Mouse (Mus musculus) G1E (cell line): Measurements from ENCODE around the gene Nell2. TPM values are rescaled to one million over a fixed set of nuclear protein-coding genes. Genes with fewer than 3 reads are reported as not detected.

ENCODE experiments used
- ATAC-seq: 2 replicates; pipeline ENCODE4 v1.8.0; 2016; ENCODE audit warnings: mild to moderate bottlenecking; ENCODE audit not compliant: insufficient number of reproducible peaks, poor library complexity, low FRiP score, severe bottlenecking; ENCODE audit errors: extremely low read depth
- DNase-seq: peaks from one replicate; pipeline ENCODE4 v3.0.0; 2012; ENCODE audit warnings: low spot score
- H3K27me3 ChIP-seq: 2 replicates; pipeline ENCODE4 v1.6.1; 2012; ENCODE audit warnings: mild to moderate bottlenecking, low read length, inconsistent platforms; ENCODE audit not compliant: insufficient read depth
- H3K36me3 ChIP-seq: replicated peaks from 2 replicates; pipeline ENCODE3; 2012; ENCODE audit warnings: mild to moderate bottlenecking, inconsistent platforms
- H3K4me1 ChIP-seq: 2 replicates; pipeline ENCODE4 v1.6.1; 2012; ENCODE audit warnings: low read depth, low read length, inconsistent platforms, mixed read lengths; ENCODE audit not compliant: insufficient read depth
- H3K4me3 ChIP-seq: 2 replicates; pipeline ENCODE4 v1.5.1; 2012; ENCODE audit warnings: low read depth, mild to moderate bottlenecking, inconsistent platforms, low read length, moderate library complexity, mixed read lengths
- H3K9me3 ChIP-seq: replicated peaks from 2 replicates; pipeline ENCODE4 v1.6.1; 2012; ENCODE audit warnings: inconsistent platforms
- CTCF ChIP-seq: IDR thresholded peaks from 2 replicates; pipeline ENCODE4 v1.5.1; 2012; ENCODE audit warnings: low read depth, low read length, inconsistent platforms, mixed read lengths
- GATA1 ChIP-seq: IDR thresholded peaks from 2 replicates; pipeline ENCODE4 v1.6.1; 2012; ENCODE audit warnings: borderline replicate concordance, low read length, inconsistent platforms, mixed read lengths
- GATA2 ChIP-seq: IDR thresholded peaks from 2 replicates; pipeline ENCODE4 v1.6.1; 2012; ENCODE audit warnings: low read depth, low read length, inconsistent platforms, borderline replicate concordance
- POLR2AphosphoS5 ChIP-seq: IDR thresholded peaks from 2 replicates; pipeline ENCODE4 v1.6.1; 2012; ENCODE audit warnings: low read depth, low read length, inconsistent platforms; ENCODE audit not compliant: insufficient replicate concordance
- TAL1 ChIP-seq: conservative IDR thresholded peaks from 2 replicates; pipeline ENCODE4 v1.6.1; 2012; ENCODE audit warnings: low read depth, low read length, inconsistent platforms, mixed read lengths
- polyA plus RNA-seq: library from polyadenylated mRNA; stranded (reverse); fragments of >175 nt; gene quantifications from 2 replicates; pipeline ENCODE4 v1.2.3, GENCODE M21; 2012
- total RNA-seq, 2 experiments: library from RNA; stranded (forward) in 1 of 2; stranded (reverse) in 1 of 2; fragments of 200-1000 nt in 1 of 2; fragments of >200 nt in 1 of 2; fragmentation: Nextera tagmentation in 1 of 2; gene quantifications; 2 replicates each; pipeline ENCODE4 v1.2.3; 2014 to 2017

Nell2 gene
- total and polyA plus RNA-seq, 3 experiments = 0.05 TPM; not detected in 2

DNA sequence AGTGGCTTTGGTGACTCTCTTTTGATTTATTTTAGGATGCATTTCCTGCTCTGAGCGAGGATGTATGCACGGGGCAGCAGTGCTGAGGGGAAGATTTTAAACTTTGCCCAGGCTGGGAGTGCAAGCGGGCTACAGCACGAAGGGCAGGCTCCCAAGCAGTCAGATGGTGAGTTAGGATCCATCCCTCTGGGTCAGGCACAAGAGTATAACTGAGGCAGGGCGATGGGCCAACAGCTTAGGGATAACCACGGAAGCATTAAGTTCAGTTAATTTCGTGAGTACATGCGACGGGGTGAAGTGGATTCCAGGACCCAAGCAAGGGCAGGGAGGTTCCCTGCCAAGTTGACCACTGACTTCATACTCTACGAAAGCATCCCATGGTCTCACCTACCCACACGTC, 83.8 kb downstream of the Nell2 start:
- Histone ChIP-seq H3K4me1 (no peaks in the 10 kb centered on the region), H3K27me3 (no peaks in the 10 kb centered on the region), H3K36me3 (no peaks in the 10 kb centered on the region), H3K4me3 (no peak overlapping the region), H3K9me3 (peaks cover 27% of the 10 kb centered on the region)
- TF ChIP-seq GATA2 (no peak), POLR2AphosphoS5 (no peak), TAL1 (no peak), GATA1 (no peak), CTCF (no peak)
- ATAC-seq = no peak
- no peak for DNase-seq

DNA sequence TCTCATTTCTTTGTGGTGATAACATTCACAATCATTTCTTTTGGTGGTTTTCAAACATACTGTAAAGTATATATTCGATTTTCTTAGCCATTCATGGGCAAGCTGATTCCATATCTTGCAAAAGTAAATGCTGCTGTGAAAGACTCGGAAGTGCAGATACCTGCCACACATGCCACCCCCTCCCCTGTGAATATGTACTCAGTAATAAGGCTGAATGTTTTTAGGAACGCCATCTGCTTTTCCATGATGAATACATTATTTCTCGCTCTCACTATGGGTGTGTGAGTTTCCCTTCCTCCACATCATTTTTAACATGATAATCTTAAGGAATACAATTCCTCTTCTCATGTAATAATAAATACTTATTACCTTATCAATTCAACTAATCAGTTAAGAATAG, 90.6 kb downstream of the Nell2 start:
- no peaks in the 10 kb centered on the region for H3K27me3 ChIP-seq
- no peak for TF ChIP-seq POLR2AphosphoS5
- no peak for TF ChIP-seq TAL1
- TF ChIP-seq CTCF = no peak
- no peak for TF ChIP-seq GATA2
- no peak for TF ChIP-seq GATA1
- ATAC-seq (no peak), DNase-seq (no peak)
- no peak overlapping the region for H3K4me3 ChIP-seq
- H3K36me3 ChIP-seq = no peaks in the 10 kb centered on the region
- peaks cover 43% of the 10 kb centered on the region for H3K9me3 ChIP-seq
- H3K4me1 ChIP-seq = no peaks in the 10 kb centered on the region

DNA sequence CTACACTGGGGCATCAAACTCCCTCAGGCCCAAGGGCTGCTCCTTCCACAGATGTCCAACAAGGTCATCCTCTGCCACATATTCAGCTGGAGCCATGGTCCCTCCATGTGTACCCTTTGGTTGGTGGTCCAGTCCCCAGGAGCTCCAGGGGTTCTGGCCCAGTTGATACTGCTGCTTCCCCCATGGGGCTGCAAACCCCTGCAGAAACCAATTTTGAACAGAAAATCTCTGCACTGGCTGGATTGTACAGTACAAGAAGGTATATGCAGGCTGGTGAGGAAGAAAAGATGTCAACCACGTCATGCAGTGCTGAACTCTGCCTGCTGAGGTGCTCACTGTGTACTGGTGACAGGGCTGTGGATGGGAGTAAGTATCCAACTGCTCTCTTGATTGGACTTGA, 92.1 kb downstream of the Nell2 start:
- Histone ChIP-seq H3K4me3 (no peak overlapping the region), H3K9me3 (peaks cover 40% of the 10 kb centered on the region), H3K4me1 (no peaks in the 10 kb centered on the region), H3K27me3 (no peaks in the 10 kb centered on the region), H3K36me3 (no peaks in the 10 kb centered on the region)
- no peak for TF ChIP-seq POLR2AphosphoS5
- no peak for TF ChIP-seq GATA1
- TF ChIP-seq TAL1 = no peak
- TF ChIP-seq GATA2 = no peak
- no peak for TF ChIP-seq CTCF
- ATAC-seq (no peak), DNase-seq (no peak)

- Histone ChIP-seq H3K4me1 (no peaks in the 10 kb centered on the region), H3K27me3 (no peaks in the 10 kb centered on the region), H3K36me3 (no peaks in the 10 kb centered on the region), H3K9me3 (peaks cover 39% of the 10 kb centered on the region), H3K4me3 (no peak overlapping the region)
- DNase-seq = no peak
- no peak for ATAC-seq
- no peak for TF ChIP-seq CTCF
- TF ChIP-seq GATA1 = no peak
Observed at GRCm38 (mm10) chr15:95431156-95431799, 97.1 kb downstream of the Nell2 start.

DNA sequence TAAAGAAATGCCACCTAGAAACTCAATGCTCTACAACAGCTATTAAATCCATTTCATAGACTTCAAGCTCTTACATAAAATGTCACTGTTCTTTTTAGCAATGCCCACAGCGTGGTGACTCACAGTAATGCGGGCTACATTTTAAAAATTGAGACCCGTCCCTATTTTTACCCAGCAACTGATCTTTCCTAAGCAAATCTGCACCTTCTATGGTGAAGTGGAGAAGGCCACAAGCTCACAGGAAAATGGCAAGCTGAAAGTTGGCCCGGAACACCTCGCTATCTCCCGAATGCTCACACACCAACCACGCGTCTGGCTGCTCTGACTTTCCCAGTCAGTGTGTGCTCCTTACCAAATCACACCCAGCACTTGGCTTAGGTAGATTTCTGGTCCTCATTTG, 98.4 kb downstream of the Nell2 start:
- H3K27me3 ChIP-seq = no peaks in the 10 kb centered on the region
- H3K4me1 ChIP-seq = no peaks in the 10 kb centered on the region
- no peak for ATAC-seq
- TF ChIP-seq GATA1 (no peak), CTCF (no peak), TAL1 (no peak), GATA2 (no peak)
- no peak for DNase-seq
- H3K4me3 ChIP-seq = no peak overlapping the region
- H3K9me3 ChIP-seq = peaks cover 36% of the 10 kb centered on the region
- H3K36me3 ChIP-seq = no peaks in the 10 kb centered on the region

DNA sequence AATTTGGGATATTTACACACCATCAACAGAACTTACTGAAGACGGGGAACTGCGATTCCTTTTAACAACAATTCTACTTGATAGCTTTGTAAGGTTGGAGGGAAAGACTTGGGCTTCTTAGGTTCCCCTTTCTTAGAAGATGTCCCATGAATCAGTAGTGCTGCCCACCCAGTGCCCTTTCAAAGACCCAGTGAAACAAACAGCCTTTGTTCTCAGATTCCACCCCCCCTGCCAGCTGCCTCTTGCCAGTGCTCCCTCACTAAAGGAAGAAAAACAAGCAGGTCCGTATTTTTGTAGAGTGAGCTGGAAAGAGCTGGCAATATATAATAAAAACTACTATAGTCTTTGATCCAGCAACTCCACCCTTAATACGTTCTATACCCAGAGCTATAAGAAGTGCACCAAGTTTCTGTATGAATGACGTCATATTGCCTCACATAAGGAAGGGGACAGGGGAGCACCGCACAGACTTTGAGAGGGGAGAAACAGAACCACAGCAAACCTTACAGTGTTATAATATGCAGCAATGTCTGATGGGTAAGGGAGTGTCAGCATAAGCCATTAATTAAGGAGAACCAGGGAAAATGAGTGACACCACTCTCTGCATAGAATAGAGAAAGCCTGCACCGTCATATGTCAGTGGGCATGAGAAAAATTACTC, 100.2 kb downstream of the Nell2 start:
- H3K4me1 ChIP-seq = no peaks in the 10 kb centered on the region
- no peak for ATAC-seq
- H3K4me3 ChIP-seq = no peak overlapping the region
- H3K36me3 ChIP-seq = no peaks in the 10 kb centered on the region
- H3K9me3 ChIP-seq = peaks cover 34% of the 10 kb centered on the region
- TF ChIP-seq GATA1 (no peak), GATA2 (no peak), POLR2AphosphoS5 (no peak), TAL1 (no peak), CTCF (no peak)
- no peak for DNase-seq
- no peaks in the 10 kb centered on the region for H3K27me3 ChIP-seq
